Mouse (Mus musculus) spleen, embryonic (tissue): ENCODE results near the gene Serpine1.

ENCODE experiments used
- CTCF ChIA-PET: fragments of 350-600 bp; sonication (Branson Sonifier 250); formaldehyde crosslinking; loops from one replicate; lab custom pipeline; 2022; lab: Charles Lee

Serpine1 gene

DNA sequence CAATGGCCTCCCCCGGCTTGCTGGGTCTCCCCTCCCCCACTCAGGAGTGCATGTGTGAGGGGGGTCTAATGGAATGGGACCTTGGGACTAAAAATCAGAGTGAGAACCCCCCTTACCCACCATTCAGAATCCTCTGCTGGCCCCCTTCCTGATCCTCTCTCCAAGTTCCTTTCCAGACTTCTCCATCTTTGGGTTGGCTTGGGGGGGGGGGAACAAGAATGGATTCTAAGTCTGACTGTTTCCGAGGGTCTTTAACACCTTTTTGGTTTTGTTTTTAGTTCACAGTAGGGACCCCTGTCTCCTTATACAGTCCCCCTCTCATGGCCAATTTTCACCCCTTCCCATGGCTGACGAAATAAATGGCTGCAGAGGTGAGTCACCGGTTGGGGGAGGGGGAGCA, 46.0 kb downstream of the Serpine1 start, which contains the start of gene Vgf:
Gene Vgf, plus strand, starts transcription at position 301 of the 400 bp plus-strand sequence.
- CTCF ChIA-PET, result no interaction called here

DNA sequence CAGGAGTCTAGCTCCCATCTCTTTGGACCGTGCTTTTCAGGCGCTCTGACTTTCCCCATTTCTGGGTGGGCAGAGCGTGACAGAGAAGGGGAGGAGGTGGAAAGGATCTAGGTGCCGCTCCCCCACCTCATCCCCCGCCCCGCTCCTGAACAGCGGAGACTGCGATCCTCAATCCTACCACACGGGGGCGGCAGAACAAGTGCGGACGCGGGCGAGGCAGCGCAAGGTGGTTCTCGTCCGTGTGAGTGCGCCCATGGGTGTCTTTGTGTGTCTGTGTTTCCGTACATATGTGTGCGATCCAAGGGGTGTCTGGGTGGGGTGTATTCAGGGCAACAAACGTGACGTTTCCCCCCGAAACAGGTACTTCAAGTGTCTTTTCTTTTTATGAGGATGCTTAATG, 46.9 kb downstream of the Serpine1 start:
- CTCF ChIA-PET, result no interaction called here

DNA sequence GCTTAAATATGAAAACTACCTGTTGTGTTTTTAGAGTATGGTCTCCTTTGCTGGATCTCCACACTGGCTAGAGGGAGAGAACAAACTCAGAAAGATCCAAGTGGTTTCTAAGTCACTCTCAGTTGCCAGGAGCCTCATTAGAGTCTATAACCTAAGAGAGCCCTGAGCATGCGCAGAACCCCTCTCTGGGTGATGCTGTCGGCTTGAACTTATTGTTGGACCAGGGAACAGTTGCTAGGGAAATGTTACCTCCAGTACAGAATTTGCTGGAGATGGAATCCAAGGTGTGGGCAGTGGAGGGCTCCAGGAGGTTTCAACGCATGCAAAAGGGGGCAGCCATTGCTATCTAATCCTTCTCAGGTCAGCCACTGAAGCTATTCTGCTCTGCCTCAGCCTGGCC, 47.8 kb downstream of the Serpine1 start:
- CTCF ChIA-PET, result no interaction called here

DNA sequence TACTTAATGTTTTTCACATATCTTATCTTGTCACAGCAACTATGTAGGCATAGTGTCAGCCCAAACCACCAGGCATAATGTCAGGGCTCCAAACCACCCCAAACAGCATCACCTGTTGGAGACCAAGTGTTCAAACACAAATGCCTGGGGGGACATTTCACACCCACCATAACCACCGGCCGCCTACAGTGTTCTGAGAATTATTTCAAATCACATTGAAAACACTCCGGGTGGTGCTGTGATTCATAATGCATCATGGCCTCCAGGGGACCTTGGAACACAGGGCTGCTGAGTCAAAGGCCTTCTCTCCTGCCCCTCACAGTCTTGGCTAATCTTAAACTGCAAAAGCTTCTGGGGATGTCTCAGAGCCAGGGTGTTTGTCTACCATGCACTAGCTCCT, 56.2 kb downstream of the Serpine1 start:
- CTCF ChIA-PET, result no interaction called here

DNA sequence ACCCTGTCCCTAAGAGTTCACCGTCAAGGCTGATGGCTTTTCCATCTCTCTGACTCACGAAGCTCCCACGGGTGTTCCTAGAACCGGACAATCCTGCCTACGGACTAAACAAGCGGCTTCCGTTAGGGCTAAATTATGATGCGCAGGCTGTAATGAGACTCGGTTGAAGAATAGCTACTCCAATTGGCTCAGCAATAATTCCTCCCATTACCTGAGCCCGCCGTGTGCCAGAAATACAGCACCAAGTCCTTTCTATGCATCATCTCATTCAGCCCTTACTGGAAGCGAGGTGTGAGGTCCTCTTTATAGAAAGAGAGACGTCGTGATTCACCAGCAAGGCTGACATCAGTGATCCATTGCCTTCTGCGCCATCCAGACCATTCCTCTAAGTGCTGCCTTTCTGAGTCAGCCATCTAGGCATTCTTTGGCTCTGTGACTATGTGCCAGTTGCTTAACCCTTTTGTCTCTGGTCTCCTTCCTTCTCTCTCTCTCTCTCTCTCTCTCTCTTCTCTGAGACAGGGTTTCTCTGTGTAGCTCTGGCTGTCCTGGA, 59.6 kb downstream of the Serpine1 start:
- CTCF ChIA-PET, result no interaction called here
